Mouse (Mus musculus): ENCODE measurements around the gene Nat14. TPM values are rescaled to one million over a fixed set of nuclear protein-coding genes. Genes with fewer than 3 reads are reported as not detected.
A peak's percentile ranks its signal among the peaks of the same experiment; 100 is the strongest.

Nat14 gene
- polyA plus RNA-seq, 1 experiment from 2014 or later = 5.1 TPM

GRCm38 (mm10) chr7:4901171-4901570 is 20.7 kb upstream of the Nat14 start:
- Histone ChIP-seq H3K4me3 (replicated peaks) (no peak overlapping the region), H3K27ac (replicated peaks) (no peak overlapping the region), H3K9me3 (replicated peaks) (no peaks in the 10 kb centered on the region), H3K4me1 (peaks cover 15% of the 10 kb centered on the region), H3K4me2 (replicated peaks) (no peak overlapping the region), H3K36me3 (no peaks in the 10 kb centered on the region), H3K27me3 (peaks cover 6% of the 10 kb centered on the region; the same call in 1 of the 2 replicates), H3K9ac (no peak overlapping the region)
- 49% methylated on average over 8 of the region's 8 CpGs for WGBS
- ATAC-seq (ENCODE audit: insufficient number of reproducible peaks, low FRiP score, low TSS enrichment, low read depth) = no peak

DNA sequence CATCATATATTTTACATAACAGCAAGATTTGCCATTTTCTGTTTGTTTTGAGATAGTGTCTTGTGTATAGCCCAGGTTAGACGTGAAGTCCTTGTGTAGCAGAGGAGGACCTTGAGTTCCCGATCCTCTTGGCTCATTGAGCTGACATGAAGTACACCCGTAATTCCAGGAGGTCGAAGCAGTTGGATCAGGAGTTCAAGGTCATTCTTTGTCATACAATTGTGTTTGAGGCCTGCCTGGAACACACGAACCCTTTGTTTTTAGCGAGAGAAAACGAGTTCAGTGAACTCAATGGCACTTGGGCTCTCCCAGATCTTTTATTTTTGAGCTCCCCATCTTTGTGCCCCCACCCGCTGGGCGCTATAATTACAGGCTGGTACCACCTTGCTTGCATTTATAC is 19.4 kb upstream of the Nat14 start:
- Histone ChIP-seq H3K4me2 (replicated peaks) (no peak overlapping the region), H3K9ac (no peak overlapping the region), H3K9me3 (replicated peaks) (no peaks in the 10 kb centered on the region), H3K36me3 (no peaks in the 10 kb centered on the region), H3K4me1 (peaks cover 15% of the 10 kb centered on the region), H3K27ac (replicated peaks) (no peak overlapping the region), H3K4me3 (replicated peaks) (no peak overlapping the region), H3K27me3 (peaks cover 6% of the 10 kb centered on the region; the same call in 1 of the 2 replicates)
- WGBS = 85% methylated on average over 9 of the region's 9 CpGs
- no peak for ATAC-seq (ENCODE audit: insufficient number of reproducible peaks, low FRiP score, low TSS enrichment, low read depth)

- Histone ChIP-seq H3K27ac (replicated peaks) (no peak within 1 kb of the TSS), H3K4me3 (replicated peaks) (no peak within 1 kb of the TSS), H3K36me3 (no peaks in the 10 kb centered on the region), H3K27me3 (no peaks in the 10 kb centered on the region), H3K4me1 (no peaks in the 10 kb centered on the region), H3K9me3 (replicated peaks) (no peaks in the 10 kb centered on the region), H3K4me2 (replicated peaks) (no peak within 1 kb of the TSS), H3K9ac (peak within 1 kb of the TSS; percentile 1; the same call in 1 of the 2 replicates)
- 64% methylated on average over 10 of the region's 10 CpGs for WGBS
- no peak for ATAC-seq (ENCODE audit: insufficient number of reproducible peaks, low FRiP score, low TSS enrichment, low read depth)
Measured at GRCm38 (mm10) chr7:4906466-4906950, 15.3 kb upstream of the Nat14 start, which contains the start of gene Gm36210. Gene Gm36210, minus strand, starts transcription at chr7:4906516.

GRCm38 (mm10) chr7:4911561-4911960 is 10.3 kb upstream of the Nat14 start:
- 27% methylated on average over 9 of the region's 9 CpGs for WGBS
- Histone ChIP-seq H3K9me3 (replicated peaks) (no peaks in the 10 kb centered on the region), H3K27ac (replicated peaks) (no peak overlapping the region), H3K27me3 (no peaks in the 10 kb centered on the region), H3K36me3 (no peaks in the 10 kb centered on the region), H3K4me3 (replicated peaks) (no peak overlapping the region), H3K4me1 (peaks cover 14% of the 10 kb centered on the region), H3K9ac (no peak overlapping the region), H3K4me2 (replicated peaks) (no peak overlapping the region)
- no peak for ATAC-seq (ENCODE audit: insufficient number of reproducible peaks, low FRiP score, low TSS enrichment, low read depth)

GRCm38 (mm10) chr7:4912248-4912647 is 9.6 kb upstream of the Nat14 start:
- Histone ChIP-seq H3K4me3 (replicated peaks) (no peak overlapping the region), H3K9ac (no peak overlapping the region), H3K36me3 (peaks cover 3% of the 10 kb centered on the region; the same call in 1 of the 2 replicates), H3K4me2 (replicated peaks) (no peak overlapping the region), H3K27ac (replicated peaks) (no peak overlapping the region), H3K4me1 (peaks cover 21% of the 10 kb centered on the region), H3K9me3 (replicated peaks) (no peaks in the 10 kb centered on the region), H3K27me3 (no peaks in the 10 kb centered on the region)
- no peak for ATAC-seq (ENCODE audit: insufficient number of reproducible peaks, low FRiP score, low TSS enrichment, low read depth)
- 61% methylated on average over 5 of the region's 5 CpGs for WGBS

DNA sequence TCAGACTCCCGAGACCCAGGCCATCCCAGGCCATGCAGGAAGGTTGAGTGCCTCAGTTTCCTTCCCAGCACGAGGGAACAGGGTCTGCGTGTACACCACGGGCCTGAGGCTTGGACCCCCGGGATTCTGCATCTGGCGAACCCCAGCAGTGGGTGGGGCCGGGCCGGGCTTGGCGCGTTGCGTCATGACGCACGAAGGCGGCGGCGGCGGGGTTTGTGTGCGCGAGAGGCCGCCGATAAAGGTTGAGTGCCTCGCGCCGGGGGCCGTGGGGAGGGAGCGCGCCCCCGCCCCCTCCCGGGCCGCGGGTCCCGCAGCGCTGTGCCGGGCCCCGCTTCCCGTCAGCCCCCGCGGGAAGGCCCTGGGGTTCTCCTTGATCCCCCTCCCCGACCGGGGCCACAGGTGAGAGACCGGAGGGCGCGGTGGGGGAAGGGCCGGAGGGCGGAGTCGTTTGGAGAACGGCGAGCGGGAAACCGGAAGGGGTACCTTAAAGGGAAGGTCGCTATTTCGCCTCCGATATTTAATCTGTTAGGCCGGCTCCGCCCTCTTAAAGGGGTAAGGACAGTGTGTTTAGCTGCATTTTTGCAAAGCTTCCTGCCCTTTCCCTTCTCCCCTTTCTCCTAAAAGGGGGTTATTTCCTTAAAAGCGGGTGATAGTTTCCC is 6.7 kb upstream of the Nat14 start, which contains the start of gene Zfp628:
Gene Zfp628 (plus strand): TSS at position 211 of the 659 bp plus-strand sequence.
- WGBS = 0% methylated on average over 52 of the region's 56 CpGs
- peak within 1 kb of the TSS; percentile 84 for H3K4me2 ChIP-seq (replicated peaks)
- peak within 1 kb of the TSS; percentile 76 for H3K4me3 ChIP-seq (replicated peaks)
- H3K27ac ChIP-seq (replicated peaks) = peak within 1 kb of the TSS; percentile 99
- H3K27me3 ChIP-seq = no peaks in the 10 kb centered on the region
- no peaks in the 10 kb centered on the region for H3K9me3 ChIP-seq (replicated peaks)
- H3K36me3 ChIP-seq = peaks cover 30% of the 10 kb centered on the region
- peak; percentile 87 for ATAC-seq (ENCODE audit: insufficient number of reproducible peaks, low FRiP score, low TSS enrichment, low read depth)
- peaks cover 22% of the 10 kb centered on the region for H3K4me1 ChIP-seq
- H3K9ac ChIP-seq = peak within 1 kb of the TSS; percentile 59

GRCm38 (mm10) chr7:4915669-4916416 is 6.0 kb upstream of the Nat14 start:
- Histone ChIP-seq H3K4me2 (replicated peaks) (peak overlapping the region; percentile 84), H3K36me3 (peaks cover 37% of the 10 kb centered on the region), H3K9me3 (replicated peaks) (no peaks in the 10 kb centered on the region), H3K9ac (peak overlapping the region; percentile 57), H3K27me3 (no peaks in the 10 kb centered on the region), H3K4me1 (peaks cover 22% of the 10 kb centered on the region), H3K27ac (replicated peaks) (peak overlapping the region; percentile 99), H3K4me3 (replicated peaks) (peak overlapping the region; percentile 76)
- 11% methylated on average over 14 of the region's 14 CpGs for WGBS
- peak; percentile 11; the same call in 1 of the 2 replicates for ATAC-seq (ENCODE audit: insufficient number of reproducible peaks, low FRiP score, low TSS enrichment, low read depth)

DNA sequence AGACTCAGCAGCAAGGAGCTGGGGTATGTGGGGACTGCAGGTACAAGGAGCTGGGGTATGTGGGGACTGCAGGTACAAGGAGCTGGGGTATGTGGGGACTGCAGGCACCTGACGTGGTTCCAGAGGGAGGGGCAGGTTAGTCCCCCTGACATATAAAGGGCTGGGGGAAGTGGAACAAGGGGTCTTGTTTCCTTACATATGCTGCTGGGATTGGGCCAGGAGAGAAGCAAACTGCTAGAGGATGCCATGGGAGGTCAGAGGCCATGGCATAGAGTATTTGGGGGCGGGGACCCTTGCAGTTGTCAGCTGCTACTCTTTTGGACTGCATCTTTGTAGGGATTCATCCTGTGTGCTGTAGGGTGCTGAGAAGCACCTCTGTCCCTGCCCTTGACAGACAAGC is 4.3 kb upstream of the Nat14 start:
- Histone ChIP-seq H3K27me3 (no peaks in the 10 kb centered on the region), H3K9me3 (replicated peaks) (no peaks in the 10 kb centered on the region), H3K9ac (no peak overlapping the region), H3K4me2 (replicated peaks) (no peak overlapping the region), H3K4me1 (peaks cover 32% of the 10 kb centered on the region), H3K36me3 (peaks cover 41% of the 10 kb centered on the region), H3K27ac (replicated peaks) (no peak overlapping the region), H3K4me3 (replicated peaks) (no peak overlapping the region)
- WGBS = 98% methylated on average over 2 of the region's 2 CpGs
- ATAC-seq (ENCODE audit: insufficient number of reproducible peaks, low FRiP score, low TSS enrichment, low read depth) = no peak

- H3K4me1 ChIP-seq = peaks cover 44% of the 10 kb centered on the region
- peaks cover 41% of the 10 kb centered on the region for H3K36me3 ChIP-seq
- WGBS = 92% methylated on average over 15 of the region's 15 CpGs
- no peak overlapping the region for H3K27ac ChIP-seq (replicated peaks)
- no peak for ATAC-seq (ENCODE audit: insufficient number of reproducible peaks, low FRiP score, low TSS enrichment, low read depth)
- H3K9me3 ChIP-seq (replicated peaks) = no peaks in the 10 kb centered on the region
- no peak overlapping the region for H3K4me3 ChIP-seq (replicated peaks)
- H3K27me3 ChIP-seq = no peaks in the 10 kb centered on the region
- no peak overlapping the region for H3K4me2 ChIP-seq (replicated peaks)
- no peak overlapping the region for H3K9ac ChIP-seq
Measured at GRCm38 (mm10) chr7:4918681-4919080, 3.1 kb upstream of the Nat14 start.

DNA sequence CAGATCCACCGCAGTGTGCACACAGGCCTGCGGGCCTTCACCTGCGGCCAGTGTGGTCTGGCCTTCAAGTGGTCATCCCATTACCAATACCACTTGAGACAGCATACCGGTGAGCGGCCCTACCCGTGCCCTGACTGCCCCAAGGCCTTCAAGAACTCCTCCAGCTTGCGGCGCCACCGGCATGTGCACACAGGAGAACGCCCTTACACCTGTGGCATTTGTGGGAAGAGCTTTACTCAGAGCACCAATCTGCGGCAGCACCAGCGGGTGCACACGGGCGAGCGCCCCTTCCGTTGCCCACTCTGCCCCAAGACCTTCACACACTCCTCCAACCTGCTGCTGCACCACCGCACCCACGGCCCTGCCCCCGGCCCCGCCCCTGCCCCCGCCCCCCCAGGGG is 2.7 kb upstream of the Nat14 start:
- Histone ChIP-seq H3K9me3 (replicated peaks) (no peaks in the 10 kb centered on the region), H3K27me3 (no peaks in the 10 kb centered on the region), H3K36me3 (peaks cover 41% of the 10 kb centered on the region), H3K9ac (no peak overlapping the region), H3K27ac (replicated peaks) (no peak overlapping the region), H3K4me2 (replicated peaks) (no peak overlapping the region), H3K4me1 (peaks cover 47% of the 10 kb centered on the region), H3K4me3 (replicated peaks) (no peak overlapping the region)
- WGBS = 91% methylated on average over 21 of the region's 21 CpGs
- no peak for ATAC-seq (ENCODE audit: insufficient number of reproducible peaks, low FRiP score, low TSS enrichment, low read depth)

- Histone ChIP-seq H3K9ac (no peak overlapping the region), H3K4me1 (peaks cover 50% of the 10 kb centered on the region), H3K9me3 (replicated peaks) (no peaks in the 10 kb centered on the region), H3K36me3 (peaks cover 41% of the 10 kb centered on the region), H3K4me2 (replicated peaks) (no peak overlapping the region), H3K27ac (replicated peaks) (no peak overlapping the region), H3K4me3 (replicated peaks) (no peak overlapping the region), H3K27me3 (no peaks in the 10 kb centered on the region)
- ATAC-seq (ENCODE audit: insufficient number of reproducible peaks, low FRiP score, low TSS enrichment, low read depth) = no peak
- WGBS = 91% methylated on average over 21 of the region's 21 CpGs
Measured at GRCm38 (mm10) chr7:4919971-4920370, 1.9 kb upstream of the Nat14 start.

All from embryonic facial prominence, embryonic 15.5 days (tissue).